ENCODE assay signal across 10 mouse cellular contexts in genomic region chr11:106535660-106536252, GRCm38 (mm10). TPM values are rescaled to one million over a fixed set of nuclear protein-coding genes. Genes with fewer than 3 reads are reported as not detected.
DNase-seq lines count a peak whose midpoint lies in the region; ATAC-seq and TF ChIP-seq lines count a peak whose summit lies in the region.
"Had no signal": no experiment of that assay in that cellular context is flagged by ENCODE, and none has a peak within 500 bp of the region (broad histone marks: within the 10 kb centered on the region; RNA-seq: fewer than 3 reads in every experiment).

No protein-coding gene starts in this region.

- TF ChIP-seq POLR2A in heart, adult 2 months (IDR thresholded peaks at IDR 0.05; ENCODE audit: insufficient read depth, low read depth, low read length), result no peak

- TF ChIP-seq CTCF in heart, adult 2 months (IDR thresholded peaks at IDR 0.05), result no peak

- peaks cover 6% of the 10 kb centered on the region; the same call in 1 of the 2 replicates for H3K4me1 ChIP-seq in heart, embryonic 15.5 days (replicated peaks)
- H3K4me1 ChIP-seq in heart, adult 2 months (ENCODE audit: control insufficient read depth, insufficient read depth, low read length), result peaks cover 4% of the 10 kb centered on the region; the same call in 1 of the 2 replicates
- H3K4me1 ChIP-seq in lung, embryonic 15.5 days, result no peaks in the 10 kb centered on the region
- peaks cover 34% of the 10 kb centered on the region for H3K4me1 ChIP-seq in limb, embryonic 10.5 days
- peaks cover 10% of the 10 kb centered on the region for H3K4me1 ChIP-seq in midbrain, embryonic 16.5 days (ENCODE audit: control insufficient read depth, insufficient read depth, low read length)
- H3K4me1 ChIP-seq: intestine, embryonic 15.5 days had no signal

- no peaks in the 10 kb centered on the region for H3K27me3 ChIP-seq in heart, embryonic 15.5 days
- no peaks in the 10 kb centered on the region for H3K27me3 ChIP-seq in heart, adult 2 months (ENCODE audit: control insufficient read depth, insufficient read depth, low read length)
- no peaks in the 10 kb centered on the region for H3K27me3 ChIP-seq in lung, embryonic 15.5 days
- no peaks in the 10 kb centered on the region for H3K27me3 ChIP-seq in limb, embryonic 10.5 days (ENCODE audit: low read depth, poor library complexity, severe bottlenecking)
- H3K27me3 ChIP-seq in midbrain, embryonic 16.5 days (ENCODE audit: control insufficient read depth, insufficient read depth, low read depth, low read length), result no peaks in the 10 kb centered on the region
- H3K27me3 ChIP-seq: intestine, embryonic 15.5 days had no signal

- H3K4me3 ChIP-seq in heart, embryonic 15.5 days, result no peak overlapping the region
- H3K4me3 ChIP-seq in heart, adult 2 months, result no peak overlapping the region
- H3K4me3 ChIP-seq in lung, embryonic 15.5 days, result no peak overlapping the region
- H3K4me3 ChIP-seq in limb, embryonic 10.5 days, result no peak overlapping the region
- H3K4me3 ChIP-seq in midbrain, embryonic 16.5 days (ENCODE audit: low read depth, low read length), result no peak overlapping the region
- H3K4me3 ChIP-seq: intestine, embryonic 15.5 days had no signal

- DNase-seq in heart, adult 2 months, result no peak
- no peak for DNase-seq in lung, postnatal 36 days
- no peak for DNase-seq in limb, embryonic 10.5 days (ENCODE audit: low spot score)
- DNase-seq in right cerebral cortex, postnatal 10 days (ENCODE audit: low spot score in 2 of 2), result no peak
- DNase-seq in cerebellum, postnatal 14 days, result no peak

- no peak for TF ChIP-seq EP300 in heart, adult 2 months (IDR thresholded peaks at IDR 0.05; ENCODE audit: insufficient read depth, low read depth, low read length)

- H3K9me3 ChIP-seq in heart, embryonic 15.5 days (replicated peaks), result no peaks in the 10 kb centered on the region
- H3K9me3 ChIP-seq in lung, embryonic 15.5 days, result no peaks in the 10 kb centered on the region
- H3K9me3 ChIP-seq in limb, embryonic 10.5 days (replicated peaks), result no peaks in the 10 kb centered on the region
- no peaks in the 10 kb centered on the region for H3K9me3 ChIP-seq in midbrain, embryonic 16.5 days (replicated peaks; ENCODE audit: control insufficient read depth, low read length, poor library complexity, severe bottlenecking)
- H3K9me3 ChIP-seq: intestine, embryonic 15.5 days had no signal

- H3K27ac ChIP-seq in heart, embryonic 15.5 days, result peak overlapping the region; percentile 76
- no peak overlapping the region for H3K27ac ChIP-seq in heart, adult 2 months
- peak overlapping the region; percentile 16; the same call in 1 of the 2 replicates for H3K27ac ChIP-seq in lung, embryonic 15.5 days
- H3K27ac ChIP-seq in limb, embryonic 10.5 days, result peak overlapping the region; percentile 51; the same call in 1 of the 2 replicates
- peak overlapping the region; percentile 80 for H3K27ac ChIP-seq in midbrain, embryonic 16.5 days (ENCODE audit: low read length)
- H3K27ac ChIP-seq: intestine, embryonic 15.5 days; macrophage had no signal

- 70% methylated on average over 9 of the region's 9 CpGs for WGBS in heart, embryonic 15.5 days
- 69% methylated on average over 9 of the region's 9 CpGs for WGBS in heart, adult 2 months
- 83% methylated on average over 9 of the region's 9 CpGs for WGBS in lung, embryonic 15.5 days
- 93% methylated on average over 9 of the region's 9 CpGs for WGBS in limb, embryonic 10.5 days
- 82% methylated on average over 9 of the region's 9 CpGs for WGBS in midbrain, embryonic 16.5 days

- H3K4me2 ChIP-seq in heart, embryonic 15.5 days, result no peak overlapping the region
- no peak overlapping the region for H3K4me2 ChIP-seq in lung, embryonic 15.5 days
- H3K4me2 ChIP-seq in midbrain, embryonic 16.5 days (ENCODE audit: low read length), result no peak overlapping the region
- H3K4me2 ChIP-seq: intestine, embryonic 15.5 days had no signal

- H3K79me2 ChIP-seq in heart, adult 2 months (replicated peaks; ENCODE audit: control insufficient read depth, insufficient read depth, low read length), result no peaks in the 10 kb centered on the region; the same call in 1 of the 2 replicates

- intact Hi-C loops in heart, adult 2 months (cut with DNase I), result no loop called here

- no peak overlapping the region for H3K9ac ChIP-seq in heart, embryonic 15.5 days
- no peak overlapping the region for H3K9ac ChIP-seq in heart, adult 2 months (ENCODE audit: low read depth, low read length)
- no peak overlapping the region for H3K9ac ChIP-seq in lung, embryonic 15.5 days
- H3K9ac ChIP-seq in midbrain, embryonic 16.5 days (ENCODE audit: low read depth, low read length), result no peak overlapping the region; the same call in 1 of the 2 replicates
- H3K9ac ChIP-seq: intestine, embryonic 15.5 days had no signal

- no peaks in the 10 kb centered on the region for H3K36me3 ChIP-seq in heart, embryonic 15.5 days
- H3K36me3 ChIP-seq in heart, adult 2 months (ENCODE audit: control insufficient read depth, insufficient read depth, low read length), result no peaks in the 10 kb centered on the region
- no peaks in the 10 kb centered on the region for H3K36me3 ChIP-seq in lung, embryonic 15.5 days
- H3K36me3 ChIP-seq in limb, embryonic 10.5 days, result peaks cover 19% of the 10 kb centered on the region
- no peaks in the 10 kb centered on the region; the same call in 1 of the 2 replicates for H3K36me3 ChIP-seq in midbrain, embryonic 16.5 days (ENCODE audit: control insufficient read depth, insufficient read depth, low read length)
- H3K36me3 ChIP-seq: intestine, embryonic 15.5 days had no signal

- ATAC-seq in heart, embryonic 15.5 days (replicated peaks; ENCODE audit: insufficient number of reproducible peaks, insufficient read depth, low FRiP score, low read depth), result no peak
- ATAC-seq in lung, embryonic 15.5 days (ENCODE audit: borderline replicate concordance, extremely low read depth, low FRiP score, low TSS enrichment), result no peak
- ATAC-seq in midbrain, embryonic 16.5 days, result peak; percentile 63; the same call in 1 of the 2 replicates
- ATAC-seq: intestine, embryonic 15.5 days had no signal

RNA-seq across cellular contexts. Expression of gene Ern1, which starts 48.1 kb away (rescaled TPM):
- 3.8 and 5.2 TPM in 2 replicates for polyA plus RNA-seq in heart, embryonic 15.5 days (2015; fragmentation: Nextera tagmentation; extraction: Ambion mirVana)
- total RNA-seq in heart, adult 2 months (2021), result 10 to 100 TPM; 10.2 to 13.9 TPM
- 6.4 and 9.8 TPM in 2 replicates for polyA plus RNA-seq in heart, adult 2 months (2012; rRNA removed)
- polyA plus RNA-seq in lung, embryonic 15.5 days (2015; fragmentation: Nextera tagmentation; extraction: Ambion mirVana), result 6.0 and 6.5 TPM in 2 replicates
- 7.4 and 8.2 TPM in 2 replicates for polyA plus RNA-seq in limb, embryonic 10.5 days (2016; fragmentation: Nextera tagmentation; extraction: Ambion mirVana)
- 4.8 and 5.9 TPM in 2 replicates for polyA plus RNA-seq in midbrain, embryonic 16.5 days (2015; fragmentation: Nextera tagmentation; extraction: Ambion mirVana)
